Mouse (Mus musculus) urinary bladder, postnatal 36 days (tissue): Measurements from ENCODE around the gene Nin.

Experiments used
- DNase-seq, 2 experiments: peaks; one replicate each; pipeline ENCODE4 v3.0.0; 2022; ENCODE audit warnings: low spot score in 2 of 2, mixed read lengths in 1 of 2

Nin gene

DNA sequence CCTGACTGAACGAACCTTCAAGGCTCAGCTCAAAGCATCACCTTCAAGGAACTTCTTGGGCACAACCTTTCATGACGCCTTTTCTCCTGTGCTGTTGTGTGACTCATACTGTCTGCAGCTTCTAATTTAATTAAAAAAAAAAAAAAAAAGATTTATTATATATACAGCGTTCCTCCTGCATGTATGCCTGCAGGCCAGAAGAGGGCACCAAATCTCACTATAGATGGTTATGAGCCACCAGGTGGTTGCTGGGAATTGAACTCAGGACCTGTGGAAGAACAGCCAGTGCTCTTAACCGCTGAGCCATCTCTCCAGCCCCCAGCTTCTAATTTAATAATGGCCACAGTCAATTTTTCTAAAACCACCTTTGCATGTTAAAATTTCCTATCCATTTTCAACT is 29.8 kb downstream of the Nin start:
- no peak for DNase-seq

DNA sequence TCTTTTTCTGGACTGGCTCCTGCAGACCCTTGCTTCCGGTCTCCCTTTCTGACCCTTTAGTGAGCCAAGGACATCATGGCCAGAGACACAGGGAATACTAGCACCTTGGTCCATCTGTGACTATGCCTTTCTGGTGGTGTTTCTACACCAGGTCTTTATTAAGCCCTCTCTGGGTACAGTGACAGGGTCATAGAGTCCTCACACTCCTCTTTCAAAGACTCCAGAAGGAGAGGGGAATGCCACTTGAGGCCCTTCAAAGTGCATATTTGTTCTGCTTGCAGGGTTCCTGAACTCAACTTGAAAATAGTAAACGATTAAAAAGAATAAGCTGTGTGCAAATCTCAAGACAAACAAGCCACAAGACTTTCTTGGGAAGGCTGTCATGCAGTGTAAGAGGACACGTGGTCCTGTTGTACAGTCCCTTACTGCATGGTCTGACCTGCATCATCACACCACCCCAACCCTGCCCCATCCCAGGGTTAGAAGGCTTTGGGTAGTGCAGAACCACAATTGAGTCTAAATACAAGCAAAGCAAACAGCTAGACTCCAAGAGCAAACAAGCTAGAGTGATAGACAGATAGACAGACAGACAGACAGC is 30.5 kb downstream of the Nin start:
- DNase-seq: no peak

DNA sequence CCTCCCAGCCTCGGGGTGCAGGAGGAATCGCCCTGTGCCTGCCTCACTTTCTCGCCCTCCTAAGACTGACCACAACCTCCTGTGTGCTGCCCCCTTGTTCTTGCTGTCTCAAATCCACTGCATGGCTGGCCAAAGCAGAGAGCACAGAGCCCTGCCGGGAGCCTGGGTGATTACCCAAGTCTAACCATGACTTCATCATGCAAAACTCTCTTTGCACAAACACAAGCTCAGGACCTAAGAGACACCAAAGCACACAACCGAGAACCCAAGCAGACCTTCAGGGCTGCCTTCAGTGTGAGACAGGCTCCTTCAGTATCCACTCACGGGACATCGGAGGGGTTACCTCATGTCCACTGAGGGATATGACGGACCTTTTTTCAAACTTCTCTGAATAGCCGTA is 31.0 kb downstream of the Nin start:
- no peak for DNase-seq

DNA sequence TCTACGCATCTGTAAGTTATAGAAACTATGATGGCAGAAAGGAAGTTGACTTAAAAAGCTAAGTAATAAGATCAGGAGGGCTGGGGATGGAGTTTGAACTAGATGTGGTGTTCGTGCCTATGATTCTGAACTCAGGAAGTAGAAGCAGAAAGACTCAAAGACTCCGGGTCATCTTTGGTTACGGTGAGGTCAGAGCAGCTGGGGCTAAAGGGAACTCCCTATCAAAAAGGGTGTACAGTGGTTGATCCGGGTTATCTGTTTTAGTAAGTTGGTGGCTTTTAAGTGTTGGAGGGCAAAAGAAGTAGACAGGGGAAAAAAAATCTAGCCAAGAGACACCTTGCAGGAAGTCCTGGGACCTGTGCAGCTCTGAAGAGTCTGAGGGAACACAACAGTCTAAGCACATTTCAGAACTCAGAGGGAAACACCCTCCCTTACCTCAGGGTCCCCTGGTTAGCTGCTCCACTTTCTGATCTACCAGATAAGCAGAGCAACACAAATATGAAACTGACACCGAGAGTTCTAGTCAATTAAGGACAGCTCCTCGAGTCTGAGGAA is 35.0 kb downstream of the Nin start:
- no peak for DNase-seq

DNA sequence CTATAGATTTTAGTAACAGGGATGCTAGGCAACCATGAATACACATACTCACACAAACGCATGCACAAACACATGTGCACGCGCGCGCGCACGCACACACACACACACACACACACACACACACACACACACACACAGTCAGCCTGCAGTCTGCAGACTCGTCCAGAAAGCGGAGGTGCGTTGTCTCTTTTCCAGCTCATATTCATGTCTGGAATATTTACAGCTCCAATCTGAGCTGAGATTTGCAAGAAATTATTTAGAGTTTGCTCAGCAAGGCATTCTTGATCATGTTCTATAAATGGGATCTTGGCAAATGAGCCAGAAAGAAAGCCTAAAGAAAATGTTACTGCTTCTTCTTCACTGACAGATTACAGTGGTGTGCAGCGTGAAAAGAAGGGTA is 37.0 kb downstream of the Nin start:
- no peak for DNase-seq

DNA sequence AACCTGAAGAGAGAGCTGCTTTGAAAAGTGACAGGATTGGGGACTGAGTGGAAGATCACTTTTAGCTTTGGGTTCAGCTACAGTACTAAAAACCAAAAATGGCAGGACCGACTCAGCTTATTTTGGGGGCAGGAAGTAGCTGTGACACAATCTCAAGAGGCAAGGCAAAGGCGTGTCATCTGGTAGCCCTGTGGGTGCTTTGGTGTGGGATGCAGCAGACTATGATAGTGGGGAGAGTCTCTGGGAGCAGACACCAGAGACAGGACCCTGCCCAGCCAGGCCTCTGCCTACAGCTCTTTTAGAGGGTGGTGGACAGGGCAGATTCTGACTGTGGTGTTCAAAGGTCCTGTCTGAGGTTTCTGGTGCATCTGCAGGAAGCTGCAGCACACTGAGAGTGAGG is 38.5 kb downstream of the Nin start:
- no peak for DNase-seq

DNA sequence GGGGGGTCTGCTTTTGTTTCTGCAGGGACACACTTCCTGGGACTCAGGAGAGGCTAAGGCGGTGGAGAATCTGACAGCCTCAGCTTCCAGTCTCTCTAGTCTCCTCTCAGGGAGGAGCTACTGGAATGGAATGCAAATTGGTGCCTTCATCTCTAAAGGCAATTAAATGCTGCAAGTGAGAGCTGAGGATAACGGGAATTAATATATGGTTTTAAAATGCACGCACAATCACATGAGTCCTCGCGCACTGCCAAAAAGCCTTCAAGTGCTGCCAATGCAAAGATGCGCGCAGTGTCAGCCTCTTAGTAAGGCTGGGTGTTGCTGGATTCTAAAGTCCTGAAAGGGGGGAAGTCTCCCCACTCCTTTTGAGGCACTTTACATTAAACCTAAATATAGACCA is 42.6 kb downstream of the Nin start:
- no peak for DNase-seq

DNA sequence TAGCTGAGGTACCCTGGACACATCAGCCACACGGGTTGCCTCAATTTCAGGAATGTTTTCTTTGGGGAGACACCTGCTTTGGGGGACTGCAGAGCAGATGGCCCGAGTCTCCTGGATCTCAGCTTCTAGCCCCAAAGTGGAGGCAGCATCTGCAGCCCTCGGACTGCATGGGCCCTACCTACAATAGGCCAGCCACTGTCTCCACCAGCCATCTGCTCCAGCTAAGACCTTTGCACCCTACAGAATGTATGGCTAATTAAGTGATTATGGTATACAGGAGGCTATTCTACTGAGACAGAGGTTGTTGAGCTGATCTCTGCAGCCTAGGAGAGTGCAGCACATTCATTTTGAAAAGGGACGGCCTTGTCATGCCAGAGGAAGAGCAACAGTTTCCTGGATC is 43.2 kb downstream of the Nin start:
- no peak for DNase-seq

DNA sequence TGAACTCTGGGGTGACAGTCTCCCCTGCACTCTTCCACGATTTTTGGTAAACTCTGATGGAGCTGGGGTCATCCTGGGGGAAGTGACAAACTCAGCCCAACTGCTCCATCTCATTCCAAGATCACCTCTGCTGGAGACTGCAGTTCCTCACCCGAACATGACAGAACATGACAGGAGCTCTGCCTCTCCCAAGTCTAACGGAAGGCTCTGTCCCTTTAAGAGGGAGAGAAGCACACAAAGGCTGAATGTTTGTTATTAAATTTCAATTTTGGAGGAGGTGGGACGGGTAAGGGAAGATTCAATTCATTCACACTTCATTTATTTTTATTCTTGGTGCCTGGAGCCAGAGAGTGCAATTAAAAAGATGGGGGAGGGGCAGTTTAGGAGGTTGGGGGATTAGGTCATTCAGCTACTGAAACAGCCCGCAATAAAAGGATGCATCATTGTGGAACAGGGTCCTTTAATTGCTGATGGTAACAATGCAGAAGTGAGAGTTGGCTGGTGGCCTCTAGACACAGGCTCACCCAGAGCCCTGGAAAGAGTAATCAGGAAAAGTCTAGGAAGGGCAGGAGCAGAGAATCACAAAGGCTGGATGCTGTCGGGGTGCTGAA is 44.8 kb downstream of the Nin start:
- DNase-seq: no peak

DNA sequence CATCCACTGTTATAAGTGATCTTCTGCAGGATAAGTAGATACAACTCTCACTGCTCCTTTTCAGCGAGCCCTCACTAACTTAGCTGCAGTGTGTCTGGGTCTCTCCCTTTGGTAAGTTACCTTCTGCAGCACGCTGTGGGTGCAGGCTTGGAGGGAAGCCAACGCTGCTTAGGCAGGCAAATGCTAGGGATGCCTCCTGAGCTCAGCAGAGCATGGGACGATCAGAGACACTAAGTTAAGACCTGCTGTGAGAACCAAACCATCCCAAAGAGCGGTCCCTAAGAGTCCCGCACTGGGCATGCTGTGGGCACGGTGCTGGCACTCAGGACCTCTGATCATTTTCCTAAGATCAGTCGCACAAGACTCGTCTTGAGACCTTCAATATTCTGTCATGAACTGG is 45.7 kb downstream of the Nin start:
- no peak for DNase-seq

DNA sequence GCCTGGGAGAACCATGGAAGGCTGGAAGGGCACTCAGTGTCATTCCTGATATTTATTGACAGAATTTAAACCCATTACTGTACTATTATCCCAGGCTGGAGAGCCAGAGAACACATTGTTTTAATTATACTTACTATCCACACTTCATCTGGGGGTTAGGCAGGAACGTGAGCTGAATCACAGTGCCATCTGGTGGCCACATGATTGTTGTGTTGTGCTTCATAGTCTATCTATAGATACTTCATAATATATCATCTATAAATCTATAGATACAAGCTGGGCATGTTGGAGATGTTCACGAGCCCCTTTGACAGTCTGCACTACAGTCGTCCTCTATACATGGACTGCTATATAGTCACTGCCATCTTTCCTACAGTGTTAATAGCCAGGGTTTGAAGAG is 51.4 kb downstream of the Nin start:
- DNase-seq: peak; percentile 18 to 42

DNA sequence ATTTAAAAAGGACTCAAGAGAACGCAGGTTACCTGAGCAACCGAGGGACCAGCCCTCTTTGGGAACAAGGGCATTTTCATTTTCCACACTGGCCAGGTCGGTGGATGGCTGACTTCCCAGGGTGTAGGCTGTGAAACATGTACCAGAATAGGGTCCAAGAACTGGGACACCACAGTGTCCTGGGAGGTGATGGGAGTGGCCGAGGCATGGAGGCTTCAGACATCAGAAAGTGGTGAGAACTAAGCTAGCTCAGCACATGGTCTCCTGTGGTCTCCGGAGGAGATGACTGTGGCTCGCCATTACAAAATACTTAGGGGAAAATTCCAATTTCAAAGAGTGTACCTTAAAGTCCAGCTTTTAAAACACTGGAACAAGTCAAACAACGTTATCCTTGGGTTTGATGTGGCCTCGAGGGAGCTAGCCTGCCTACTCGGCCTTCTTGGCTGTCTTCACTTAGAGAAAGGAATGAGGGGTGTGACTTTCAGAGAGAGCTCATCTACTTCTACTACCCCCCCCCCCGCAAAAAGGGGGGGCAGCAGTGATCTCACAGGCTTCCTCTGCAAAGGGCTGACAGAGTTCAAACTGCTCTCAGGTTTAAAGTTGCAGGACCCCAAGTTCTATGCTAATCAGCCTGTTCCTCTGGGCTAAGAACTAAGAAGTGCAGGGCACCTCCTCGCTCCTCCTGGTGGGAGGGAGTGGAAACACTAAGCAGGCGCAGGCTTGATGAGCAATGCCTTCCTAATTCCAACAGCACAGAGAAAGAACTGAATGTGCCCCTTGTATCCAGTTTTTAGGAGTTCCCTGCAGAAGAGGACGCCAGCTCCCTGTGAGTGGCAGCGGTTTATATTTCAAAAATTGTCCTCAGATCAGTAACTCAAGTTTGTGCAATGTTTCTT is 54.3 kb downstream of the Nin start:
- peak in 1 of 2 experiments; percentile 25 for DNase-seq

DNA sequence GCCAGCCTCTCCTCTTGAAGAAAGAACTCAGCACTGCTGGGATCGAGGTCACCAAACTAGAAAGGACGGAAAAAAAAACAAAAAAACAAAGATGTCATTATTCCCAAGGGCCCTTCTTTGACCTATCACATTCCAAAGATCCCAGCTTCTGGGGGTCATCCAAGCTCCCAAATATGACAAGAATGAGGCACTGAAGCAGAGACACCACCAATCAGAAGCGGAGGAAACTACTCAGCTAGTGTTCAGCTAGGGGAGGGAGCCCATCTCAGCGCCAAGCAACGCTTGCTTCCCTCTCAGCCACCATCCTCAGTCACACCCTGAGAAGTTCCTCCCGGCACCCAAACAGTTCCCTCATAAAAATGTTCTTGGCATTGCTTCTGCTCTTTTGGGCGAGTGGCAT is 62.8 kb downstream of the Nin start:
- no peak for DNase-seq

DNA sequence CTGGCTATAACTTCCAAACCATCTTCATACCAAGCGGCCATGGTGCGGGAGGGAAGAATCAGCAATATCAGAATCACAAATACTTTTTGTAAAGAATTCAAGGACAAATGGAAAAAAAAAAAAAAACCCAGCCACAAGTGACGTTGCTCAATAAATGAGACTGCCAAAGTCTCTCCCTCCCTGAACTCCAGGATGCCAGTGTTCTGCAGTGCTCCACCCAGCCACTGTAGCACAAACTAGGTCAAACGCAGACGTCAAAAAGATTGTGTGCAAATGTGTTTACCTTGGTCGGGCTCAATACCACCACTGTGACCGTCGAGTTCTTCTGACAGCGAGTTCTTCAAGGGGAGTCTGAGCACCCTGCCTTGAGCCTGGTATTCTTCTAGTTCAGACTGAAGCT is 64.8 kb downstream of the Nin start:
- DNase-seq: no peak

DNA sequence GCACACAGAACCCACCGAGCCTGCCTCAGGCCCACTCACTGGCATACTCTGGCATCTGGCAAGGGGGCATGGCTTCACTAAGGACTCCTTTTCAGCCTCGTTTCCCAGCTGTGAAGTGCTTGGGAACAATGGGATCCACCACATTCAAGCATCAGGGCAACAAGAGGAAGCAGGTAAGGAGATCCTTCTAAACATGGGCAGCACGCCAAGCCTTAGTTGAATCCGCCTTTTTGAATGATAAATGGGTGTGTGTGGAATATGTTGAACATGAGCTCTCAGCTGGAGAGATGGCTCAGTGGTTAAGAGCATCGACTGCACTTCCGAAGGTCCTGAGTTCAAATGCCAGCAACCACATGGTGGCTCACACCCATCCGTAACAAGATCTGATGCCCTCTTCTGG is 66.2 kb downstream of the Nin start:
- no peak for DNase-seq

DNA sequence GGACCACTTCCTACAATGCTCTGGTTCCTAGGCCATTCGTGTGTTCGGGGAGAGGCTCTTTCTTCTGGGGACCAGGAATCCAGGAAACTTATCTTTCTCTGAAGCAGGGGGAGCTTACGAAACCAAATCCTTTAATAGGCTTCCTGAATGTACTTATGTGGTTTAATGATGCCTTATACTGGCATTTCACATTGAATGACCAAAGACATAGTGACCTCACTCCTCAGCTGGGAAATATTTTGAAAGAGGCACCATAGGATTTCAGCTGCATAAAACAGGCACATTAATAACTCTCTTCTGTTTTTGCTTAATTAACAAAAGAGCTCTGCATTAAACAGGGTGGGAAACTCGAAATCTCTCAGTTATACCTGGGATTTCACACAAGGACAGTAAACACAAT is 69.2 kb downstream of the Nin start:
- no peak for DNase-seq

DNA sequence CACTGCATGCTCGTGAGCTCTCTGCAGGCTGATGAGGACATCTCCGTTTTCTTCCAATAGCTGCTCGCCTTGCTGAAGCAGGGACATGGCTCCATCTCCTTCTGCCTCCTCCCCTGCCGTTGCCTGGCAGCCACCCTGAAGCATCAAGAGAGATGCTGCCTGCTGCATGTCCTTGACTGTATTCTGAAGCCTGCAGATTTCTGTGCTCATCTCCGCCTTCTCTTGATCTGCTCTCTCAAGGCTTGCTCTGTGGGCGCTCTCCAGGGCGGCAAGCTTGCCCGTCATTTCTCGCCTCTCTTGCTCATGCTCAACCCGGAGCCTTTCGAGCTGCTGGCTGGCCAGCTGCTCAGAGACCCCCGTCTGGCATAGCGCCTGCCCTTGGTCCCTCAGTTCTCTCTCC is 70.1 kb downstream of the Nin start:
- no peak for DNase-seq

DNA sequence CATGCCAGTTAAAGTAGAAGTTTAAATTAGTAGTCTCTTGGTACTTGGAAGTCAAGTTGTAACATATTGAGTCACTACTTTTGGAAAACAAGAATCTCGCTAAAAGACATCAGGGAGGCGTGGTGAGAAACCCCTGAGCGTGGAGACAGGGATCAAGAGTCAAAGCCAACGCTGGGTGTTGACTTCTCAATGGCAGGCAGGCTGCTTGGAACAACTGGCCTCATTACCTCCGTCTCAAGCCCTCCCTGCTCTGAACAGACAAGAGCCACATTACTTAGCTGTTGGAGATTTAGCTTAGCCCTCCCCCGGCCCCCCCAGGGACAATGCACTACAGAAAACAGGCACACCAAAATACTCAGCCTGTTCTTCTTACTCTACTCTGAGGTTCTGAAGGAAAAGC is 72.5 kb downstream of the Nin start:
- no peak for DNase-seq

DNA sequence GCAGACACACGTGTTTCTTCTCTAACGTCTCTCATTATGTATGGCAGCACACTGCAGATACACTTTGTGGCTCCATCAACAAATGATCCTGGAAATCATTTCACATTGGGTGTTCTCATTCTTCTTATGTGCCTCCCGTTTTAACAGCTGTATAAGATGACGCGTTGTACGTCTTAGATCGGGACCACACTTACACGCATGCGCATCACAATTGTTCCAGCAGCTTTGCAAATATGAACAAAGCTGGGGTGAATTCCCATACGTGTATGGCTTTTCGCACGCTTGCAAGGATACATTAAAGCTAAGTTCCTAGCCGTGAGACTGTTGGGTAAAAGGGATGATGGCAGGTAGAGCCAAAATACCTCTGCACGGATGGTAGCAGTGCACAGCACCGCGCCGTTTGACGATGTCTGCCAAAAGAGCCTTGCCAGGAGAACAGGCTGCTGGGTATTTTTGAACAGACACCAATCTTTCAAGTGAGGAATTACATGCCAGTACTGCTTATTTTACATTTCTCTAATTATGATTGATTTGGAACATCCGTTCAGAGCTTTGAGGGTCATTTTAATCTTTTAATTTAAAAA is 76.7 kb downstream of the Nin start:
- no peak for DNase-seq

DNA sequence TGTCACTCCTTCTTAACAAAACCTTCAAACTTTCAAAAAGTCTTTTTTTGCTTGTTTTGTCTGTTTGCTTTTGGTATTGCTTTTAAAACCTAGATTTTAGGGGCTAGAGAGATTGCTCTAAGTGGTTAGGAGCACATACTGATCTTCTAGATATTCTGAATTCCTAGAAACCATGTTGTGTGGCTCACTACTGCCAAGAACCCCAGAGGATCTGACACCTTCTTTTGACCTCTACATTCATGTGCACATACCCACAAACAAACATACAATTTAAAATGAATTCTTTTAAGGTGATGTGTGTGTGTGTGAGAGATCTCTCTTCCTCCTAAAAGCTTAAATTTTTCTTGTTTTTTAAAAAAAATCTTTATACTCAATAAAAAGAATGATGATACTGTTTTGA is 87.3 kb downstream of the Nin start:
- DNase-seq: no peak

DNA sequence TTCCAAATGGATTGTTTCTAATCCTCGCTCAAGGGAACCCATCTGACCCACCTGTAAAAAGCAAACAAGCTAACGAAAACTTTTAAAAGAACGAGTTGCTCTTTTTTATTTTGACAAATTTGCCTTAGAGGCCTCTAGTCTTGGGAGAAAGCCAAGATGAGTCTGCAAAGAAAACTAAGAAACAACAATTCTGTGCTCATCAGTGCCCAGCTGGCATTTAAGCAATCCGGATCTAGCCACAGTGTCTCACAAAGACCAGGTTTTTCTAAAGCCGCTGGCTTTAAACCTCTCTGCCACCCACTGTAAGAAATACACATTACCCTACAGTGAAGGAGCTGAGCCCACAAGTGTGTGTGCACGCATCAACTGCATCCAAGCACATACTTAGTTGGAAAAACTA is 88.1 kb downstream of the Nin start:
- no peak for DNase-seq

DNA sequence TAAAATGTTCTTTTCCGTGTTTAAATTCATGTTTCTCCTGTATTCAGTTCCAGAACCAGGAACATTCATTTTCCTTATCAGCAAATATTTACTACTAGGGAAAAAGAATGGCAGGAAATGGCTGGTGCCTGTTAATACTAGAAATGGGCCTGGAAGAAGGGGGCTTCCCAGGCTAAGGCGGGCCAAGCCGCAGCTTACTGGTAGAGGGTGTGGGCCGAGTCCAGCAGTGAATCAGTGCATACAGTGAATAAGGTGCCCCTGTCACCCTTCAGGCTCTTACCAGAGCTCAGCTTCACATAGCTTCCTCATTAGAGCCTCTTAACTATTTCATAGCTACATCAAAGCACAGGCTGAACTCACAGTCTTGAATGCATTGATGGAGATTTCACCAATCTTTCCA is 89.9 kb downstream of the Nin start:
- no peak for DNase-seq

DNA sequence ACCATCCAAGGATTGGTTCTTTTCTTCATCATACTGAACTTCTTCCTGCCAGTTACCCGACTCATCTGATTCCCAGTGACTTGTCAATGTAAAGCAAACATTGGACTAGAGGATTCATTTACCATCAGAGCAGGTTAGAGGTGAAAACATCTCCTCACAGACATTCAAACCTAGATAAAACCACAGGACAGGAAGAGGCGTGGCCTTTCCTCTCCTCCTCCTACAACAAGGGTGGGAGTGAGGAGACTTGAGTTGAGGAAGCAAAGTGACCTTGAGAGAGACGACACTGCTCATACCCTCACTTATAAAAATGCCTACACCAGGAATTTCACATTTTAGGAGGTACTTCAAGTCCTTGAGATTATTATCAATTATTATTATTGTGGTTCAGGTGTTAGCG is 95.4 kb downstream of the Nin start:
- no peak for DNase-seq
